Comparison of ENCODE assay signal across 8 mouse cellular contexts in the genomic region with DNA sequence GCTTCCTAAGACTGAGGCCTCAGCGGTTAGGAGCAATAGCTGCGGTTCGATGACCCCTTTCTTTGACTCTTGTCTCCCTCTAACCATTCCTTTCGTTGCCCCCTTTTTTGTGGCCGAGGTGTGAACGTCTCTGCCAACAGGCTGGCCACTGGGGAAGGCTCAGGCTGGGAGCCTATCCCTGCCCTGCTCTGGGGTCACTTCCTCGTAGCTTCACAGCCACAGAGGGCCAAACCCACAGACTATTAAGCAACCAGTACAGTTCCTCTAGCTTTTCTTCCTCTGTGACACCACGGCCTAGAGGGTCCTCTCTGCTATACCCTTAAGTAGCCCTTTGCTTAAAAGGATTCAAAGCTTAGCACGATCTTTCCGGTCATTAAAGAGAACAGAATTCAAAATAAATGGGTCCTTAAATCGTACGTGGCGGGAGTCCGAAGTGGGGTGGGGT. TPM values are rescaled to one million over a fixed set of nuclear protein-coding genes. Genes with fewer than 3 reads are reported as not detected.
A peak's percentile ranks its signal among the peaks of the same experiment; 100 is the strongest.
DNase-seq lines count a peak whose midpoint lies in the region; ATAC-seq lines count a peak whose summit lies in the region.

No protein-coding gene starts in this region.

- whole genome bisulfite sequencing in neural tube, embryonic 11.5 days = 12% methylated on average over 14 of the region's 14 CpGs
- 20% methylated on average over 14 of the region's 14 CpGs for WGBS in embryonic facial prominence, embryonic 10.5 days
- 19% methylated on average over 14 of the region's 14 CpGs for WGBS in hindbrain, embryonic 12.5 days
- WGBS in neural tube, embryonic 14.5 days = 8% methylated on average over 14 of the region's 14 CpGs

- no peaks in the 10 kb centered on the region for H3K27me3 ChIP-seq in neural tube, embryonic 11.5 days (ENCODE audit: control insufficient read depth, insufficient read depth, low read length)
- peaks cover 10% of the 10 kb centered on the region for H3K27me3 ChIP-seq in embryonic facial prominence, embryonic 10.5 days (replicated peaks; ENCODE audit: low read depth, poor library complexity, severe bottlenecking)
- H3K27me3 ChIP-seq in hindbrain, embryonic 12.5 days = no peaks in the 10 kb centered on the region
- H3K27me3 ChIP-seq in neural tube, embryonic 14.5 days (ENCODE audit: control insufficient read depth, insufficient read depth, low read length) = no peaks in the 10 kb centered on the region

- no peaks in the 10 kb centered on the region for H3K9me3 ChIP-seq in neural tube, embryonic 11.5 days (ENCODE audit: control insufficient read depth, low read length)
- H3K9me3 ChIP-seq in embryonic facial prominence, embryonic 10.5 days = no peaks in the 10 kb centered on the region
- no peaks in the 10 kb centered on the region for H3K9me3 ChIP-seq in hindbrain, embryonic 12.5 days (replicated peaks)
- H3K9me3 ChIP-seq in neural tube, embryonic 14.5 days (ENCODE audit: control insufficient read depth, low read length) = no peaks in the 10 kb centered on the region

- H3K4me1 ChIP-seq in neural tube, embryonic 11.5 days (ENCODE audit: control insufficient read depth, insufficient read depth, low read length) = peaks cover 15% of the 10 kb centered on the region
- peaks cover 61% of the 10 kb centered on the region for H3K4me1 ChIP-seq in embryonic facial prominence, embryonic 10.5 days
- peaks cover 29% of the 10 kb centered on the region for H3K4me1 ChIP-seq in hindbrain, embryonic 12.5 days
- H3K4me1 ChIP-seq in neural tube, embryonic 14.5 days (ENCODE audit: control insufficient read depth, insufficient read depth, low read length) = peaks cover 15% of the 10 kb centered on the region

- 0 out of 2 replicates have a peak, but pooled peaks have one; percentile 28 for ATAC-seq in neural tube, embryonic 11.5 days (ENCODE audit: insufficient read depth, low FRiP score, low TSS enrichment)
- ATAC-seq in hindbrain, embryonic 12.5 days (ENCODE audit: low FRiP score) = peak; percentile 47
- peak; percentile 45 for ATAC-seq in neural tube, embryonic 14.5 days (ENCODE audit: low read depth)

- no peaks in the 10 kb centered on the region for H3K36me3 ChIP-seq in neural tube, embryonic 11.5 days (ENCODE audit: control insufficient read depth, insufficient read depth, low read length)
- no peaks in the 10 kb centered on the region for H3K36me3 ChIP-seq in embryonic facial prominence, embryonic 10.5 days (replicated peaks)
- no peaks in the 10 kb centered on the region for H3K36me3 ChIP-seq in hindbrain, embryonic 12.5 days
- no peaks in the 10 kb centered on the region for H3K36me3 ChIP-seq in neural tube, embryonic 14.5 days (ENCODE audit: control insufficient read depth, insufficient read depth, low read length)

- peak overlapping the region; percentile 97 for H3K4me2 ChIP-seq in neural tube, embryonic 11.5 days (ENCODE audit: low read depth)
- peak overlapping the region; percentile 88 for H3K4me2 ChIP-seq in hindbrain, embryonic 12.5 days (replicated peaks)
- peak overlapping the region; percentile 72 for H3K4me2 ChIP-seq in neural tube, embryonic 14.5 days (ENCODE audit: low read depth, low read length)

- peak; percentile 31 for DNase-seq in neural tube, embryonic 11.5 days (ENCODE audit: low spot score)
- DNase-seq in neural tube, embryonic 10.5 days (ENCODE audit: extremely low spot score, low spot score) = no peak
- DNase-seq in embryonic facial prominence, embryonic 10.5 days (ENCODE audit: low spot score) = no peak
- peak; percentile 69 for DNase-seq in lung, adult 18-20 months
- DNase-seq in urinary bladder, postnatal 10 days (ENCODE audit: low spot score) = no peak
- DNase-seq in gastrocnemius, adult 8-10 months (ENCODE audit: low spot score in 2 of 2) = no peak

- H3K9ac ChIP-seq in neural tube, embryonic 11.5 days (ENCODE audit: low read length) = peak overlapping the region; percentile 95; the same call in 1 of the 2 replicates
- peak overlapping the region; percentile 98 for H3K9ac ChIP-seq in hindbrain, embryonic 12.5 days
- H3K9ac ChIP-seq in neural tube, embryonic 14.5 days (replicated peaks; ENCODE audit: low read depth, low read length) = peak overlapping the region; percentile 98

- peak overlapping the region; percentile 91 for H3K4me3 ChIP-seq in neural tube, embryonic 11.5 days (ENCODE audit: low read depth, low read length)
- H3K4me3 ChIP-seq in embryonic facial prominence, embryonic 10.5 days = peak overlapping the region; percentile 97
- H3K4me3 ChIP-seq in hindbrain, embryonic 12.5 days = peak overlapping the region; percentile 97
- H3K4me3 ChIP-seq in neural tube, embryonic 14.5 days (ENCODE audit: low read depth, low read length) = peak overlapping the region; percentile 95

- H3K27ac ChIP-seq in neural tube, embryonic 11.5 days (ENCODE audit: low read depth, low read length) = no peak overlapping the region
- H3K27ac ChIP-seq in embryonic facial prominence, embryonic 10.5 days (replicated peaks) = peak overlapping the region; percentile 94
- no peak overlapping the region for H3K27ac ChIP-seq in hindbrain, embryonic 12.5 days
- no peak overlapping the region for H3K27ac ChIP-seq in neural tube, embryonic 14.5 days (ENCODE audit: low read depth, low read length)

RNA-seq across cellular contexts. Expression of a gene that starts 0.5 kb away (rescaled TPM):
- polyA plus RNA-seq in neural tube, embryonic 11.5 days (2014; fragmentation: Nextera tagmentation; extraction: Ambion mirVana) = 35.8 and 40.8 TPM in 2 replicates
- 29.9 and 32.7 TPM in 2 replicates for polyA plus RNA-seq in embryonic facial prominence, embryonic 10.5 days (2016; fragmentation: Nextera tagmentation; extraction: Ambion mirVana)
- 47.1 and 48.6 TPM in 2 replicates for polyA plus RNA-seq in hindbrain, embryonic 12.5 days (2016; fragmentation: Nextera tagmentation; extraction: Ambion mirVana)
- 99.9 and 102 TPM in 2 replicates for polyA plus RNA-seq in neural tube, embryonic 14.5 days (2014; fragmentation: Nextera tagmentation; extraction: Ambion mirVana)
- 10 to 100 TPM; 44.2 to 57.1 (median 54.9) TPM for total RNA-seq in gastrocnemius, adult 8-10 months (2022)

RNA-seq across cellular contexts. Expression of a gene that starts 51.2 kb away (rescaled TPM):
- polyA plus RNA-seq in neural tube, embryonic 11.5 days (2014; fragmentation: Nextera tagmentation; extraction: Ambion mirVana) = 51.9 and 57.4 TPM in 2 replicates
- polyA plus RNA-seq in embryonic facial prominence, embryonic 10.5 days (2016; fragmentation: Nextera tagmentation; extraction: Ambion mirVana) = 25.6 and 28.5 TPM in 2 replicates
- 46.6 and 48.7 TPM in 2 replicates for polyA plus RNA-seq in hindbrain, embryonic 12.5 days (2016; fragmentation: Nextera tagmentation; extraction: Ambion mirVana)
- 113 and 118 TPM in 2 replicates for polyA plus RNA-seq in neural tube, embryonic 14.5 days (2014; fragmentation: Nextera tagmentation; extraction: Ambion mirVana)
- total RNA-seq in gastrocnemius, adult 8-10 months (2022) = 10 to 100 TPM; 12.0 to 14.8 (median 13.2) TPM

Comparison
In these comparisons a context has a peak if more than half of its experiments do, and no peak if none do; other contexts are left out.
1. DNase-seq: peak in neural tube, embryonic 11.5 days (single experiment) and lung, adult 18-20 months (2 of 2); none in neural tube, embryonic 10.5 days (single experiment), embryonic facial prominence, embryonic 10.5 days (single experiment), urinary bladder, postnatal 10 days (single experiment) and gastrocnemius, adult 8-10 months (0 of 2).
2. Peak in every context shown above with its lines, with median percentiles within 50 percentile points of each other: ATAC-seq, H3K4me2 ChIP-seq, H3K4me3 ChIP-seq and H3K9ac ChIP-seq.